Mouse (Mus musculus) forebrain, embryonic 14.5 days (tissue): Measurements from ENCODE around the gene Golga2. TPM values are rescaled to one million over a fixed set of nuclear protein-coding genes. Genes with fewer than 3 reads are reported as not detected.

Experiments used
- ATAC-seq: fragments of 200-750 bp; cut with Nextera tagmentation; 2 replicates; pipeline ENCODE4 v1.8.0; 2017; ENCODE audit warnings: mild to moderate bottlenecking, moderate library complexity
- DNase-seq: peaks from one replicate; pipeline ENCODE4 v3.0.0-alpha.2; 2015; ENCODE audit warnings: low spot score
- H3K27ac ChIP-seq: fragments of 300-500 bp; sonication (generic); 2 replicates; pipeline ENCODE4 v1.5.1; 2014; ENCODE audit warnings: low read depth, mild to moderate bottlenecking, control low read depth, low read length, moderate library complexity
- H3K27me3 ChIP-seq: fragments of 300-500 bp; sonication (generic); replicated peaks from 2 replicates; pipeline ENCODE4 v1.6.1; 2014; ENCODE audit warnings: low read length, control low read depth, mixed read lengths; ENCODE audit not compliant: control insufficient read depth, insufficient read depth
- H3K36me3 ChIP-seq: fragments of 300-500 bp; sonication (generic); 2 replicates; pipeline ENCODE4 v1.6.1; 2014; ENCODE audit warnings: low read length, control low read depth; ENCODE audit not compliant: control insufficient read depth, insufficient read depth
- H3K4me1 ChIP-seq: fragments of 300-500 bp; sonication (generic); 2 replicates; pipeline ENCODE4 v1.6.1; 2014; ENCODE audit warnings: antibody characterized with exemption, low read length, control low read depth; ENCODE audit not compliant: control insufficient read depth, insufficient read depth
- H3K4me2 ChIP-seq: fragments of 300-500 bp; sonication (generic); 2 replicates; pipeline ENCODE4 v1.6.1; 2014; ENCODE audit warnings: mild to moderate bottlenecking, control low read depth, low read length
- H3K4me3 ChIP-seq: fragments of 300-500 bp; sonication (generic); 2 replicates; pipeline ENCODE4 v1.5.1; 2014; ENCODE audit warnings: low read depth, low read length, control low read depth
- H3K9ac ChIP-seq: fragments of 300-500 bp; sonication (generic); 2 replicates; pipeline ENCODE4 v1.6.1; 2014; ENCODE audit warnings: mild to moderate bottlenecking, low read length, control low read depth, moderate library complexity
- H3K9me3 ChIP-seq: fragments of 300-500 bp; sonication (generic); replicated peaks from 2 replicates; pipeline ENCODE4 v1.6.1; 2016; ENCODE audit warnings: low read length, control low read depth, mixed read lengths; ENCODE audit not compliant: control insufficient read depth
- WGBS: fragments of 180-500 bp; shearing (Covaris S2); extraction: QIAGEN DNeasy Blood & Tissue Kit; methylation state at CpG from one replicate; pipeline ENCODE4 v1.1.7; 2014; 5-methylcytosine and 5-hydroxymethylcytosine counted together
- polyA plus RNA-seq: library from polyadenylated mRNA; unstranded; fragments of >200 nt; fragmentation: Nextera tagmentation; extraction: Ambion mirVana; gene quantifications from 2 replicates; pipeline ENCODE4 v1.2.1, GENCODE M21; 2014

The Golga2 gene
- polyA plus RNA-seq, 1 experiment from 2014 or later = 15.5 TPM

DNA sequence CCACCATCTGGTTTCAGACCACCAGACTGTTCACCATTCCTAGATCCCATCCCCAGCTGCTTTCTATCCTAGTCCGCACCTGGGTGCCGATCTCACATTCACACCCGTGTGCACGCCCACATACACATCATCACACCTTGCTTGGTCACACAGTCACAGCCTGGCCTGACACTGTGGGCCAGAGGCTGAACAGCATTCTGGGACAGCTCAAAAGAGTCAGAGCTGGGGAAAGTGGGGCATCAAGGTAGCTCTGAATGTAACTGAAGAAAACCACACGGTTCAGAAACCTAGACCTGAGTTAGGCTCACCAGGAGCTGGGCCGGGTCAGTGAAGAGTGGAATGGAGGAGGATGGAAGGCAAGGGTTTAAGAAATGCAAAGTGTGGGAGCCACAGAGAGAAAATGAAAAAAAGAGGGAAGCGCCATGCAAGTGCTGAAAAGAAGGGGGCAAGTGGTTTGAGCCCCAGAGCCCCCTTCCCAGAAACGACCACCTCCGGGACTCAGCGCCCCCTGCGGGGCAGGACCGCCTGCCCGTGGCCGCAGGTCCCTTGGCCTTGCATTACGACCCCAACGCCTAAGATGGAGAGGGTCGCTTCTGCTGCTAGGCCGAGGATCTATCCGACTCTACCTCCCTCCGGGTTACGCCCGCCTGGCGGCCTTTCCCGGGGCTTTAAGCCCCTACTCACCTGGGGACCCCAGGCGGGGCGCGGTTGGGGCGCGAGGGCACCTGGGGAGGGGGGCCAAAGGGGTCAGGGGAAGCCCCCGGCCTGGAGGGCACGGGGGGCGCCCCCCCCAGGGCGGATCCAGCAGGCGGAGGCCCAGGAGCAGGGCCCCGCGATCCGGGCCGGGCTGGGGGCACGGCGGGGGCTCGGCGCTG, 24.5 kb downstream of the Golga2 start:
- DNase-seq (no peak), ATAC-seq (peak; percentile 33)
- peak overlapping the region; percentile 97 for H3K4me2 ChIP-seq
- peaks cover 37% of the 10 kb centered on the region for H3K36me3 ChIP-seq
- H3K27me3 ChIP-seq = no peaks in the 10 kb centered on the region
- no peaks in the 10 kb centered on the region for H3K9me3 ChIP-seq
- H3K9ac ChIP-seq = peak overlapping the region; percentile 66
- 11% methylated on average over 36 of the region's 42 CpGs for WGBS
- peaks cover 10% of the 10 kb centered on the region for H3K4me1 ChIP-seq
- H3K27ac ChIP-seq = no peak overlapping the region; the same call in 1 of the 2 replicates
- H3K4me3 ChIP-seq = peak overlapping the region; percentile 52

DNA sequence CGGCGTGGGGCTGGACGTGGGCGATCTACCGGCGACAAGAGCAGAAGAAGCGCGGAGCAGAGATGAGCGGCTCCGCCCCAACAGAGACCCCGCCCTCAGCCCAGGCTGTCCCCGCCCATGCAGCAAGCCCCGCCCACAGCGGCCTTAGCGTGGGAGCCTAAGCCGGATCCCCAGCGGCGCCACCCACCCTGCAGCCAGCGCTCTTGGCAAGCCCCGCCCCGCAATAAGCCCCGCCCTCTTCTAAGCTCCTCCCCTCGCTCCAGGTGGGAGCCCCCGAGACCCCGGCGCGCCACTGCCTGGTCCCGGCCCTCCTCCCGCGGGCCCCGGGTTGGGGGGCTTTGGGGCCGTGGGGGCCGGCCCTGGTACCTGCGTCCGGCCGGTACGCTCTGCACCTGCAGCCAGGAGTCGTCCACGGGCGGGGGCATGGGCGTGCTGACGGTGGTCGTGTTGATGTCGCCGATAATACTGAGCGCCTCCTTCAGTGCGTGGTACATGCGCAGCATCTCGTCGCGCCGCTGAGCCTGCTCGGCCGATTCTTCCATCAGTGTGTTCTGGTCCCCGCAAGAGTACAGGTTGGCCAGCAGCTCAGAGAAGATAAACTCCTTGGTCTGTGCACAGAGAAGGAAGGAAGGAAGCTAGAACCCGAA, 25.3 kb downstream of the Golga2 start:
- Histone ChIP-seq H3K36me3 (peaks cover 30% of the 10 kb centered on the region), H3K27me3 (no peaks in the 10 kb centered on the region)

DNA sequence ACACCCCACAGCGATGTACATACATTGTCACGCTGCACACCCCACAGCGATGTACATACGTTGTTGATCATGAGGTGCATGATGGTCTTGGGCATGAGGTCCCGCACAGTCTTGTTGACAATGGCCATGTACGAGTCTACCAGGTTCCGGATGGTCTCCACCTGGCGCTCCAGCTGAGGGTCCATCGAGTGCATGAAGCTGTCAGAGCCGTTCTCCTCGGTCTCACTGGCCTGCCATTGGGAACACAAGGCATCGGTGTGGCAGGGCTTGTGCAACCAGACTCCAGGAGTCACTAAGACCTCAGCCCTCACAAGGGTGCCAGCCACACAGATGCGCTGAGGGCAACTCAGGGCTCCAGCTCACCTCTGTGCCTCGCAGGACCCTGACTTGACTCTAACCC, 27.6 kb downstream of the Golga2 start:
- peaks cover 8% of the 10 kb centered on the region; the same call in 1 of the 2 replicates for H3K36me3 ChIP-seq
- no peak for ATAC-seq
- no peak overlapping the region for H3K9ac ChIP-seq
- H3K27me3 ChIP-seq = no peaks in the 10 kb centered on the region
- no peaks in the 10 kb centered on the region for H3K9me3 ChIP-seq
- 96% methylated on average over 14 of the region's 14 CpGs for WGBS
- no peak for DNase-seq
- no peak overlapping the region for H3K27ac ChIP-seq
- no peak overlapping the region for H3K4me3 ChIP-seq
- peaks cover 16% of the 10 kb centered on the region for H3K4me1 ChIP-seq
- H3K4me2 ChIP-seq = no peak overlapping the region

More for the DNA sequence above, 25.3 kb downstream of the Golga2 start:
- H3K4me2 ChIP-seq = peak overlapping the region; percentile 97
- peak; percentile 86 for ATAC-seq
- H3K27ac ChIP-seq = no peak overlapping the region; the same call in 1 of the 2 replicates
- 1% methylated on average over 53 of the region's 56 CpGs for WGBS
- peak overlapping the region; percentile 52 for H3K4me3 ChIP-seq
- peak overlapping the region; percentile 66 for H3K9ac ChIP-seq
- DNase-seq = peak; percentile 86
- H3K9me3 ChIP-seq = no peaks in the 10 kb centered on the region
- peaks cover 10% of the 10 kb centered on the region for H3K4me1 ChIP-seq

DNA sequence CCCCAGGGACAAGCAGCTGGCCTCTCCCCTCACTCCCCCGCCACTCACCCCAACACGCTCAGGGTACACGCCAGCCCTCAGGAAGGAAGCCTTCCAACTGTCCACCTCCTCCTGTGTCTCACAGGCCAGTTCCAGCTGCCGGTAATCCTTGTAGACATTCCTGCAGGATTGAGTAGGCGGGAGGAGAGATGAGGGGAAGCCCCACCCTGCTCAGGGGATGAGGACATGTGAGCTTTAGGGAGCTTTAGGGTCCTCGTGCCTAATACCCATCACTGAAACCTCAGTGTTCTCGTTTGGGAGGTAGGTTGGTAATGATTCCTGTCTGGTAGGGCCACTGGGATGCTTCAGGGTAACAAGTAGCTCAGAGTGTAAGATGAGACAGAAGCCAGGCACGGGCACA, 28.6 kb downstream of the Golga2 start:
- no peaks in the 10 kb centered on the region for H3K36me3 ChIP-seq
- H3K4me3 ChIP-seq = no peak overlapping the region
- no peak overlapping the region for H3K27ac ChIP-seq
- ATAC-seq = no peak
- no peak for DNase-seq
- H3K9ac ChIP-seq = no peak overlapping the region
- no peaks in the 10 kb centered on the region for H3K27me3 ChIP-seq
- 15% methylated on average over 8 of the region's 8 CpGs for WGBS
- peaks cover 16% of the 10 kb centered on the region for H3K4me1 ChIP-seq
- no peak overlapping the region for H3K4me2 ChIP-seq
- H3K9me3 ChIP-seq = no peaks in the 10 kb centered on the region

DNA sequence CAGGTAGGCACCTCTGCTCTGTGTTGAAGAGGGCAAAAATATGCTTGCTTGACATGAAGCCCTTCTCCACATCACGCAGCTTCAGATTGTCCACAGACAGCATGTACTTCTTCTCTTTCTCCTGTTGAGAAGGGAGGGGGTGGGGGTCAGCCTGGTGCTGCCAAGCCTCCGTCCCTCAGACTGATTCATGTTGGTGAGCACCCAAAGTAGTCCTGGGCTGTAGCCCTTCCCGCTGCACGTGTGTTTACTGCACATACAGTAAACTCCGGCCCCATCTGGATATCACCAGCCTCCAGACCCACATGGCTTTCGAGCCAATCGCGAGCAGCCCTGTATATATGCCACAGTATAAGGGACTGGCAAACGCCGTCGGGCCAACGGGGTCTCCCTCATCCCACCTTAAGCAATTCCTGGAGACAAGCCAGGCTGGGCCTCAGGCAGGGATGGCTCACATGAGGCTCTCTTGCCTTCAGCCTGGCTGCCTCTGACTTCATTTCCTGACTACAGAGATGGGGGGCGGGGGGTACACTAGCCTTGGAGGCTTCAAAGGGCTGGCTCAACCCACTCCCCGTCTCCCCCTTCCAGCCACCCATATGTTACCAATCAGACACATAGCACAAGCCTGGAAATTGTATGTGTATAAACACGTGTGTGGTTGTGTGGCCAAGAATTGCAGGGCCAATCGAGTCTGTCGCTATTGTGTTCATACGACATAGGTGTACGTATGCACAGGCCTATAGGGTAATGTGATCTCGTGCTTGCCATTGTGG, 29.9 kb downstream of the Golga2 start:
- no peak overlapping the region for H3K4me3 ChIP-seq
- no peak overlapping the region for H3K27ac ChIP-seq
- no peaks in the 10 kb centered on the region for H3K36me3 ChIP-seq
- no peak overlapping the region for H3K4me2 ChIP-seq
- no peaks in the 10 kb centered on the region for H3K27me3 ChIP-seq
- no peak for ATAC-seq
- no peak overlapping the region for H3K9ac ChIP-seq
- peak; percentile 16 for DNase-seq
- 73% methylated on average over 20 of the region's 20 CpGs for WGBS
- peaks cover 6% of the 10 kb centered on the region for H3K4me1 ChIP-seq
- H3K9me3 ChIP-seq = no peaks in the 10 kb centered on the region

DNA sequence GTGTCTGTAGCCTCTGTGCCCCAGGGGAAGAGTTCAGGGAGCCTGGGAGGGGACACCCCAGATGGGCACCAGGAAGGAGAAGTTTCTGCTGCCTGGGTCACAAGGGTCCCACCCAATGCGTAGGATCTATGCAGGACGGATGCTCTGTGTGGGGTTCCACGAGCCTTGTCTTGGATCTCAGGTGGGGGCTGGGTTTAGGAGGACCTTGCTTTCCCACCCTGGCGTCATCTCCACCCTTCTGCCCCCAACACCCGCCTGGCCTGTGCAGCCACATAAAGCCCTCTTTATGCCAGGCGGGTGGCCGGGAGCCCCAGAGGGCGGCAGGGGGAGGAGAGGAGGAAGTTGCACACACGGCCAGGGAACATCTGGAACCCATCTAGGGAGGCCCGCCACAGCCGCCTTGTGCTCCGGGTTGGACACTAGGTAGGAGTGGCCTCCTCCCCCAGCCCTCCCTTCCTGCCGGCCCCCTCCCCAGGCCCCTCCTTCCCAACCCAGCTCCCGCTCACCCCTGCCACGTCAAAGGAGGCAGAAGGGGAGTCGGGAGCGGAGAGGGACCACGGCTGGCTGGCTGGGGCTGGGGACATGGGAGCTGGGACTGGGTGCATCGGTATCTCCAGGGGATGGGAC, 30.7 kb downstream of the Golga2 start:
- Histone ChIP-seq H3K4me2 (peak overlapping the region; percentile 36), H3K4me3 (0 out of 2 replicates have a peak overlapping the region, but pooled peaks have one; percentile 2), H3K9ac (peak overlapping the region; percentile 43), H3K36me3 (no peaks in the 10 kb centered on the region), H3K9me3 (no peaks in the 10 kb centered on the region), H3K27me3 (no peaks in the 10 kb centered on the region), H3K4me1 (peaks cover 6% of the 10 kb centered on the region; the same call in 1 of the 2 replicates), H3K27ac (no peak overlapping the region)
- ATAC-seq (peak; percentile 24; the same call in 1 of the 2 replicates), DNase-seq (no peak)
- WGBS = 12% methylated on average over 17 of the region's 19 CpGs

DNA sequence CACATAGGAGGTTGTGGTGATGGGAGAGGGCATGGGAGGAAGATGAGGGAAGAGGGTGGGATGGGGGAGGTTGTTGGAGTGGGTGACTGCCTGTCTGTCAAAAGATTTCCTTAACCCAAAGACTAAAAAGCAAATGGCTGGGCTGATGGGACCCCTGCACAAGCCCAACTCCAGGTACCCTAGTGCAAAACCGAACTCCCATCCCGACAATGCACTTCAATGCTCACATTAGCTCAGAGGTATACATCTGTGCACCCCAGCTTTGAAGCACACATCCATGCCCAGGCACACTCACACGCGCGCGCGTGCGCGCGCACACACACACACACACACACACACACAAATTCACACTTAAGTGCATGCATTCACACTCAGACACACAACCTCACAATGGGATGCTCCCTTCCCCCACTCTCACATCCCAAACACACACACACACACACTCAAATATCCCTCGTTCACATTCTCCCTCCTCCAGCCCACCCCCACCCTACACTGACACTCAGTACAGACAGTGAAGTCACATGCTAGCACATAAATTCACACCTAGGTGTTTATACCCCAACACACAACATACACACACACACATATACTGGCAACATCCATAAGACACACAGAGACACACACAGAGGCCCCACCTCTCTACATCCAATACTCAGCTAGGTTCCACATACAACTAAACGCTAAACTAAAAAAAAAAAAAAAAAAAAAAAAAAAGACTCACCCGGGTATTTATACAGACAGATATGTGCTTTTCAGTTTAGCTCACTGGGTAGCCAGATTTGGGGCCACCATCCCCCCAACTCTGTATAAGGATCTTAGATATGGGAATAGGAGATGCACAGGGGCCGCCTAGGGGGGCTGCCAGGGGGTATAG, 31.8 kb downstream of the Golga2 start:
- DNase-seq = no peak
- WGBS = 83% methylated on average over 14 of the region's 14 CpGs
- no peaks in the 10 kb centered on the region for H3K36me3 ChIP-seq
- H3K4me3 ChIP-seq = no peak overlapping the region
- H3K4me2 ChIP-seq = peak overlapping the region; percentile 36; the same call in 1 of the 2 replicates
- no peak overlapping the region for H3K9ac ChIP-seq
- peaks cover 6% of the 10 kb centered on the region; the same call in 1 of the 2 replicates for H3K4me1 ChIP-seq
- no peaks in the 10 kb centered on the region for H3K27me3 ChIP-seq
- ATAC-seq = no peak
- no peak overlapping the region for H3K27ac ChIP-seq
- H3K9me3 ChIP-seq = no peaks in the 10 kb centered on the region
